Mouse (Mus musculus) MEL (cell line): ENCODE results near the gene Actr1a. TPM values are rescaled to one million over a fixed set of nuclear protein-coding genes. Genes with fewer than 3 reads are reported as not detected.

Source experiments
- DNase-seq: peaks from one replicate; pipeline ENCODE4 v3.0.0; 2011; ENCODE audit warnings: low read depth, low spot score
- H3K27ac ChIP-seq: 2 replicates; pipeline ENCODE4 v1.5.1; 2012; ENCODE audit warnings: low read depth, mild to moderate bottlenecking, control low read depth, low read length, moderate library complexity; ENCODE audit not compliant: control insufficient read depth
- H3K27me3 ChIP-seq, 2 experiments: fragments of 150-350 bp in 1 of 2; sonication (generic) in 1 of 2; 2 replicates each; pipeline ENCODE4 v1.6.1; 2012; ENCODE audit warnings: low read length in 2 of 2, mild to moderate bottlenecking in 2 of 2, improper control_type of control experiment in 1 of 2, moderate library complexity in 1 of 2; ENCODE audit not compliant: insufficient read depth in 2 of 2, control insufficient read depth in 1 of 2
- H3K36me3 ChIP-seq, 2 experiments: 2 replicates each; pipeline ENCODE4 v1.6.1; 2012 to 2014; ENCODE audit warnings: low read length in 2 of 2, improper control_type of control experiment in 1 of 2, inconsistent platforms in 1 of 2, mild to moderate bottlenecking in 1 of 2; ENCODE audit not compliant: insufficient read depth in 2 of 2, control insufficient read depth in 1 of 2
- H3K4me1 ChIP-seq, 2 experiments: fragments of 150-350 bp in 1 of 2; sonication (generic) in 1 of 2; 2 replicates each; pipeline ENCODE4 v1.6.1; 2012; ENCODE audit warnings: low read length in 2 of 2, improper control_type of control experiment in 1 of 2, mild to moderate bottlenecking in 1 of 2; ENCODE audit not compliant: insufficient read depth in 2 of 2, control insufficient read depth in 1 of 2
- H3K4me3 ChIP-seq, 2 experiments: fragments of 150-350 bp in 1 of 2; sonication (generic) in 1 of 2; 2 replicates each; pipeline ENCODE4 v1.5.1; 2012; ENCODE audit warnings: low read depth in 2 of 2, low read length in 2 of 2, mild to moderate bottlenecking in 2 of 2, moderate library complexity in 2 of 2, control low read depth in 1 of 2, improper control_type of control experiment in 1 of 2; ENCODE audit not compliant: control insufficient read depth in 1 of 2, insufficient read depth in 1 of 2
- H3K79me2 ChIP-seq: 2 replicates; pipeline ENCODE4 v1.6.1; 2012; ENCODE audit warnings: mild to moderate bottlenecking, low read length, moderate library complexity; ENCODE audit not compliant: control insufficient read depth, poor library complexity, insufficient read depth
- H3K9ac ChIP-seq: 2 replicates; pipeline ENCODE4 v1.6.1; 2012; ENCODE audit warnings: low read depth, mild to moderate bottlenecking, control low read depth, low read length, moderate library complexity; ENCODE audit not compliant: control insufficient read depth, poor library complexity, severe bottlenecking
- H3K9me3 ChIP-seq: fragments of 150-350 bp; sonication (generic); replicated peaks from 2 replicates; pipeline ENCODE4 v1.6.1; 2012; ENCODE audit warnings: mild to moderate bottlenecking, low read length, improper control_type of control experiment, moderate library complexity; ENCODE audit not compliant: insufficient read depth
- EP300 ChIP-seq, 2 experiments: IDR thresholded peaks; 2 replicates each; pipeline ENCODE4 v1.6.1; 2011; ENCODE audit warnings: improper control_type of control experiment in 2 of 2, low read length in 2 of 2, low read depth in 1 of 2, mild to moderate bottlenecking in 1 of 2
- ETS1 ChIP-seq: IDR thresholded peaks from 2 replicates; pipeline ENCODE4 v1.6.1; 2012; ENCODE audit warnings: low read depth, mild to moderate bottlenecking, inconsistent platforms, low read length, improper control_type of control experiment, moderate library complexity
- HCFC1 ChIP-seq: IDR thresholded peaks from 2 replicates; pipeline ENCODE4 v1.6.1; 2012; ENCODE audit warnings: low read depth, mild to moderate bottlenecking, inconsistent platforms, low read length, improper control_type of control experiment, moderate library complexity
- JUND ChIP-seq: IDR thresholded peaks from 2 replicates; pipeline ENCODE4 v1.6.1; 2011; ENCODE audit warnings: low read depth, mild to moderate bottlenecking, improper control_type of control experiment, low read length
- KAT2A ChIP-seq: conservative IDR thresholded peaks from 2 replicates; pipeline ENCODE4 v1.6.1; 2012; ENCODE audit warnings: low read depth, low read length, improper control_type of control experiment, inconsistent platforms
- MAFK ChIP-seq: IDR thresholded peaks from 2 replicates; pipeline ENCODE4 v1.6.1; 2011; ENCODE audit warnings: low read depth, mild to moderate bottlenecking, low read length, improper control_type of control experiment, borderline replicate concordance
- MAX ChIP-seq: IDR thresholded peaks from 2 replicates; pipeline ENCODE4 v1.6.1; 2011; ENCODE audit warnings: low read length, improper control_type of control experiment
- MAZ ChIP-seq: IDR thresholded peaks from 2 replicates; pipeline ENCODE4 v1.6.1; 2012; ENCODE audit warnings: low read depth, mild to moderate bottlenecking, inconsistent platforms, low read length, improper control_type of control experiment
- MYC ChIP-seq: IDR thresholded peaks from 2 replicates; pipeline ENCODE4 v1.6.1; 2011; ENCODE audit warnings: low read depth, mild to moderate bottlenecking, low read length, improper control_type of control experiment, moderate library complexity
- NELFE ChIP-seq: IDR thresholded peaks from 2 replicates; pipeline ENCODE4 v1.6.1; 2011; ENCODE audit warnings: low read depth, low read length, improper control_type of control experiment
- NRF1 ChIP-seq: IDR thresholded peaks from 2 replicates; pipeline ENCODE4 v1.6.1; 2014; ENCODE audit warnings: low read depth, mild to moderate bottlenecking, inconsistent platforms, low read length, improper control_type of control experiment, moderate library complexity; ENCODE audit not compliant: poor library complexity, insufficient read depth, severe bottlenecking
- POLR2A ChIP-seq, 2 experiments: IDR thresholded peaks; 2 replicates each; pipeline ENCODE4 v1.6.1; 2011 to 2012; ENCODE audit warnings: low read length in 2 of 2, mild to moderate bottlenecking in 2 of 2, control low read depth in 1 of 2, improper control_type of control experiment in 1 of 2, low read depth in 1 of 2, moderate library complexity in 1 of 2; ENCODE audit not compliant: control insufficient read depth in 1 of 2, insufficient read depth in 1 of 2, poor library complexity in 1 of 2
- POLR2AphosphoS2 ChIP-seq: IDR thresholded peaks from 2 replicates; pipeline ENCODE4 v1.6.1; 2011; ENCODE audit warnings: low read length, improper control_type of control experiment
- POLR2AphosphoS5 ChIP-seq: IDR thresholded peaks from 2 replicates; pipeline ENCODE4 v1.6.1; 2012; ENCODE audit warnings: low read depth, borderline replicate concordance, mild to moderate bottlenecking, inconsistent platforms, low read length, moderate library complexity, mixed read lengths
- RCOR1 ChIP-seq: IDR thresholded peaks from 2 replicates; pipeline ENCODE4 v1.6.1; 2012; ENCODE audit warnings: low read depth, mild to moderate bottlenecking, inconsistent platforms, low read length, improper control_type of control experiment
- SIN3A ChIP-seq: IDR thresholded peaks from 2 replicates; pipeline ENCODE4 v1.6.1; 2012; ENCODE audit warnings: low read length, improper control_type of control experiment, inconsistent platforms
- SMC3 ChIP-seq: IDR thresholded peaks from 2 replicates; pipeline ENCODE4 v1.6.1; 2011; ENCODE audit warnings: low read depth, low read length, improper control_type of control experiment
- TBP ChIP-seq: IDR thresholded peaks from 2 replicates; pipeline ENCODE4 v1.8.0; 2011; ENCODE audit warnings: low read depth, low read length, improper control_type of control experiment
- TCF12 ChIP-seq: IDR thresholded peaks from 2 replicates; pipeline ENCODE4 v1.6.1; 2014; ENCODE audit warnings: low read depth, mild to moderate bottlenecking, inconsistent platforms, low read length, improper control_type of control experiment, moderate library complexity
- ZMIZ1 ChIP-seq: IDR thresholded peaks from 2 replicates; pipeline ENCODE4 v1.6.1; 2012; ENCODE audit warnings: low read depth, mild to moderate bottlenecking, inconsistent platforms, low read length, improper control_type of control experiment, moderate library complexity
- polyA plus RNA-seq, 2 experiments: library from polyadenylated mRNA; stranded (reverse) in 1 of 2; unstranded in 1 of 2; fragments of >175 nt in 1 of 2; fragments of >200 nt in 1 of 2; gene quantifications; 2 replicates each; pipeline versions ENCODE4 v1.2.1 to v1.2.4; 2012; ENCODE audit warnings: low replicate concordance in 2 of 2, low read depth in 1 of 2; ENCODE audit not compliant: insufficient read length in 2 of 2, insufficient read depth in 1 of 2, missing spikeins in 1 of 2
- total RNA-seq: library from RNA; depleted of rRNA; stranded (reverse); fragments of 300-350 nt; gene quantifications from 2 replicates; pipeline ENCODE4 v1.2.3, GENCODE M21; 2012

The Actr1a gene
- total and polyA plus RNA-seq, 3 experiments, result 140 to 530 (median 193) TPM

DNA sequence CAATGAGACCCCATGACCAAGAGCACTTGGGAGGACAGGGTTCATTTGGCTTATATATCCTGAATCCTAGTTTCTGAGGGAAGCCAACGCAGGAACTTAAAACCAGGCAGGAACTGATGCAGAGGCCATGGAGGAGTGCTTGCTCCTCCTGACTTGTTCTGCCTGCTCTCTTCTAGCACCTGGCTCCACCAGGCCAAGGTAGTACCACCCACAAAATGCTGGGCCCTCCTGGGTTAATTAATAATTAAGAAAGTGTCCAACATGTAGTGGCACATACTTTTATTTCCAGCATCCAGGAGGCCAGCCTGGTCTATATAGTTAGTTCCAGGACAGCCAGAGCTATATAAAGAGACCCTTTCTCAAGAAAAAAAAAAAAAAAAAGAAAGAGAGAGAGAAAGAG, 8.5 kb upstream of the Actr1a start:
- TF ChIP-seq NRF1, result no peak
- no peak for TF ChIP-seq MAX
- no peak for TF ChIP-seq JUND
- no peak for TF ChIP-seq ETS1
- TF ChIP-seq SMC3, result no peak
- no peak for TF ChIP-seq EP300 (IDR thresholded peaks at IDR 0.05; ENCODE audit: low read depth in 1 of 2, low read length in 2 of 2)
- TF ChIP-seq POLR2A (IDR thresholded peaks at IDR 0.05; ENCODE audit: control insufficient read depth in 1 of 2, insufficient read depth in 1 of 2, low read depth in 1 of 2, low read length in 2 of 2, poor library complexity in 1 of 2), result no peak
- TF ChIP-seq SIN3A, result no peak
- TF ChIP-seq RCOR1, result no peak
- TF ChIP-seq MYC, result no peak
- no peak for TF ChIP-seq POLR2AphosphoS5
- no peak for TF ChIP-seq NELFE
- no peak for TF ChIP-seq KAT2A
- no peak for TF ChIP-seq TBP
- no peak for TF ChIP-seq MAZ
- no peak for TF ChIP-seq ZMIZ1
- Histone ChIP-seq H3K79me2 (peaks cover 2% of the 10 kb centered on the region; the same call in 1 of the 2 replicates), H3K9ac (no peak overlapping the region), H3K27me3 (no peaks in the 10 kb centered on the region), H3K4me1 (0 out of 4 replicates have a peak, but pooled peaks cover 0 to under 1% of the 10 kb centered on the region in 2 experiments), H3K36me3 (peaks cover 1 to 8% of the 10 kb centered on the region in 2 experiments), H3K4me3 (no peak overlapping the region), H3K9me3 (no peaks in the 10 kb centered on the region), H3K27ac (no peak overlapping the region)
- DNase-seq, result no peak

DNA sequence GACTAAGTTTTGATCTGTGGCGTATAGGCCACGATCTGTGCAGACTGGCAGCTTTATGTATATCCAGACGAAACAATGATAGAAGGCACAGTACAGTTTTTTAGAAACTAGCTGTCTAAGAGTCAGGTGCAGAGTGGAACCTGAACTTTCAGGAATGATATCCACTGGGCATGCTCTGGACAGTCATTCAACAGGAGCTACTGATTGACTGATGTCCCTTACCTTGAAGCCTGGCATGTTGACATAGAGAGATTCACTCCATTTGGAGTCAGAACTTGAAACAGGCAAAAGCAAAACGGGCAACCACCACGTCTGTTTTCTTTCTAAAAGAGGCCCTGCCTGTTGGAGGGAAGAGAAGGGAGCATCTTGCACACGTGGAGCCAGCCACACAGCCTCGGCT, 5.0 kb upstream of the Actr1a start:
- Histone ChIP-seq H3K4me3 (no peak overlapping the region), H3K79me2 (peaks cover 19% of the 10 kb centered on the region), H3K36me3 (peaks cover 6 to 8% of the 10 kb centered on the region in 2 experiments), H3K27ac (no peak overlapping the region), H3K27me3 (no peaks in the 10 kb centered on the region), H3K4me1 (peaks cover 0 to 7% of the 10 kb centered on the region in 2 experiments; a peak in 2 of 4 replicates), H3K9me3 (no peaks in the 10 kb centered on the region), H3K9ac (no peak overlapping the region)
- DNase-seq, result no peak
- no peak for TF ChIP-seq MAFK
- no peak for TF ChIP-seq HCFC1
- TF ChIP-seq POLR2AphosphoS2, result no peak
- TF ChIP-seq NELFE, result no peak
- no peak for TF ChIP-seq TCF12
